Mouse (Mus musculus) cerebellum, adult 8-10 months (tissue): ENCODE data around the gene Abi1.
"Not testable (repeated sequence)": the region's sequence is repeated elsewhere in the genome, so short reads cannot be mapped to it uniquely, and the experiment has no call there.

Source experiments
- DNase-seq: peaks from one replicate; pipeline ENCODE4 v3.0.0; 2022

Abi1 gene

GRCm38 (mm10) chr2:23028826-23029225 is 11.2 kb downstream of the Abi1 start:
- DNase-seq = no peak

- no peak for DNase-seq
These were observed 13.7 kb downstream of the Abi1 start for GRCm38 (mm10) chr2:23026379-23026778.

GRCm38 (mm10) chr2:23023714-23024282 is 16.2 kb downstream of the Abi1 start:
- DNase-seq = no peak

- no peak for DNase-seq
These were observed 17.0 kb downstream of the Abi1 start for GRCm38 (mm10) chr2:23023023-23023422.

- no peak for DNase-seq
These were observed 18.3 kb downstream of the Abi1 start for GRCm38 (mm10) chr2:23021721-23022120.

- DNase-seq = no peak
These were observed 18.7 kb downstream of the Abi1 start for GRCm38 (mm10) chr2:23021320-23021719.

- no peak for DNase-seq
These were observed 20.9 kb downstream of the Abi1 start for GRCm38 (mm10) chr2:23019170-23019569.

GRCm38 (mm10) chr2:23016121-23016520 is 23.9 kb downstream of the Abi1 start:
- no peak for DNase-seq

- DNase-seq = no peak
These were observed 24.7 kb downstream of the Abi1 start for GRCm38 (mm10) chr2:23015335-23015734.

GRCm38 (mm10) chr2:23014935-23015334 is 25.1 kb downstream of the Abi1 start:
- DNase-seq = not testable (repeated sequence)

- DNase-seq = no peak
These were observed 31.8 kb downstream of the Abi1 start for GRCm38 (mm10) chr2:23008256-23008655.

GRCm38 (mm10) chr2:23007577-23007976 is 32.5 kb downstream of the Abi1 start:
- DNase-seq = no peak

GRCm38 (mm10) chr2:23007149-23007548 is 32.9 kb downstream of the Abi1 start:
- no peak for DNase-seq

- DNase-seq = no peak
These were observed 33.8 kb downstream of the Abi1 start for GRCm38 (mm10) chr2:23006219-23006618.

- no peak for DNase-seq
These were observed 37.4 kb downstream of the Abi1 start for GRCm38 (mm10) chr2:23002637-23003036.

- no peak for DNase-seq
These were observed 40.4 kb downstream of the Abi1 start for GRCm38 (mm10) chr2:22999620-23000019.

- DNase-seq = no peak
These were observed 41.2 kb downstream of the Abi1 start for GRCm38 (mm10) chr2:22998804-22999203.

- no peak for DNase-seq
These were observed 42.0 kb downstream of the Abi1 start for GRCm38 (mm10) chr2:22998015-22998414.

GRCm38 (mm10) chr2:22996071-22996470 is 44.0 kb downstream of the Abi1 start:
- no peak for DNase-seq

GRCm38 (mm10) chr2:22985973-22986657 is 53.9 kb downstream of the Abi1 start:
- DNase-seq = no peak

- peak; percentile 56 for DNase-seq
These were observed 62.6 kb downstream of the Abi1 start for GRCm38 (mm10) chr2:22977387-22977973.

GRCm38 (mm10) chr2:22962970-22963369 is 77.1 kb downstream of the Abi1 start:
- DNase-seq = no peak

GRCm38 (mm10) chr2:22962242-22962641 is 77.8 kb downstream of the Abi1 start:
- no peak for DNase-seq

GRCm38 (mm10) chr2:22961681-22962080 is 78.4 kb downstream of the Abi1 start:
- DNase-seq = no peak
